Mouse (Mus musculus): Measurements from ENCODE around the gene March6. TPM values are rescaled to one million over a fixed set of nuclear protein-coding genes. Genes with fewer than 3 reads are reported as not detected.

Gene March6
- total RNA-seq (2021): 100 to 1,000 TPM; 197 to 204 TPM
- long read RNA-seq, experiment 1, full-length matches to known transcripts: 38 of 61 reads
- long read RNA-seq, experiment 1, partial matches to known transcripts: 16 of 61 reads
- long read RNA-seq, experiment 1, other reads (novel, unspliced or antisense): 7 of 61 reads
- long read RNA-seq, experiment 2, full-length matches to known transcripts: 20 of 41 reads
- long read RNA-seq, experiment 2, partial matches to known transcripts: 18 of 41 reads
- long read RNA-seq, experiment 2, other reads (novel, unspliced or antisense): 3 of 41 reads

GRCm38 (mm10) chr15:31530659-31531445 is at the start of gene March6:
Gene March6, minus strand, starts transcription at chr15:31531053.
- peak; percentile 90 to 95 for DNase-seq (ENCODE audit: low spot score in 2 of 2)

DNA sequence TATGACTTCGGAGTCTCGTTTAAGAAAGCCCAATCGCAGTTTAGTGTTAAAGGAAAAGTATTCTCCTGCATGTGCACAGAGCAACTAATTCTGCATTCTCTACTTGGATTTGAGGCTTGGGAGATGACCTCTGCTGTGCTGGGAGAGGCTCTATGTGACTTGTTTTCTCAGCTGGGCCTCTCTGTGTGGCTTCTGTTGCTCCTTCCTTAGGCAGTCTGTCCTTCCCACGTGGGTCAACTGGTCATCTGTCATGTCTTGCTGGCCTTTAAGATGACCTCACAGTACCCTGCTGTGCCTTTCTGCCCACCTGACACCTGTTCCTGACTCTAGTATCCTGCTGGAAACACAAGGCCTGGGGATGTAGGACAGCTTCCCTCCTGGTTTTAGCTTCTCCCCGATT is 45.2 kb upstream of the March6 start:
- DNase-seq (ENCODE audit: low spot score in 2 of 2): no peak

DNA sequence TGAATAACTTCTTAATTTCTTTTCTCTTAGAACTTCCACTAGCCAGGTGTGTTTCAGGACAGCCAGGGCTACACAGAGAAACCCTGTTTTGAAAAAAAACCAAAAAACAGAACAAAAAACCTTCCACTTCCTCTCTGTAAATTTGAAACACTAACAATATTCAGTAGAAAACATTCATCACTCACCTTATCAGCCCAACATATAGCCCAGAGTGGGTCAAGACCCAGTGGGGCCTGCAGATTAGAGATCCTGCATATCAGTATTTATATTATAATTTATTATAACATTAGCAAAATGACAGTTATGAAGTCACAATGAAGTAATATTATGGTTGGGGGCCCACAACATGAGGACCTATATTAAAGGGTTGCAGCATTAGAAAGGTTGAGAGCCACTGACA is 42.8 kb upstream of the March6 start:
- no peak for DNase-seq (ENCODE audit: low spot score in 2 of 2)

GRCm38 (mm10) chr15:31573287-31573686 is 42.4 kb upstream of the March6 start:
- no peak for DNase-seq (ENCODE audit: low spot score in 2 of 2)

DNA sequence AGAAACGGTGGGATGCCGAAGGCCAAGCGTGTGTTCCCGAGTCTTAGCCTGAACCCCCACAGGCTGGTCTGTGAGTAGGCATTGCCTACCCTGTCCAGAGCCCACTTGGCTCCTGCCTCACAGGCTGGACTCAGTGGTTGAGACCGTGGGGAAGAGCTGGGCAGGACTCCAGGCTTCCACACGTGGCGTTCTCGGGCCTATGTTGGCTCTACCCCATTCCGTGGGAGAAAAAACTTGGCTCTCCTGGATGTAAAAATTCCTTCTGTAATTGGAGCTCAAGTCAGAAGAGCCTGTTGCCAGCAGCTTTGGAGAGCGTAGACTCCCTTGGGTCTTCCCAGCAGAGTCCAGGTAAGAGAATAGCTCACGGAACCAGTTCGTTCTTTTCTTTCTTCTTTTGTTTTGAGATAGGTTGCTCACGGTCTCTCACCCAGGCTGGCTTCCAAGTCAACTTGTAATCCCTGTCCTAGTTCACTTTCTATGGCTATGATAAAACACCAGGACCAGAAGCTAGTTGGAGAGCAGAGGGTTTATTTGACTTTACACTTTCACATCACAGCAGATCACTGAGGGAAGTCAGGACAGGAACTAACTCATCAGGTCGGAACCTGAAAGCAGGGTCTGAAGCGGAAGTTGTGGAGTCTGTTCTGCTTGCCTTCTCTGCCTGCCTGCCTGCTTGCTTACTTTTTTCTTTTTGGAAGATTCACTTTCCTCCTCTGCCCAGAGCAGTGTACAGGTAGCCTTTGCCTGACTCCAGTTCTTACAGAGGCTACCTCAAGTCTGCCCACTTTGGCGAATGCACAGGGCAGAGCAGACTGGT is 41.3 kb upstream of the March6 start:
- DNase-seq (ENCODE audit: low spot score in 2 of 2): peak; percentile 55 to 67

DNA sequence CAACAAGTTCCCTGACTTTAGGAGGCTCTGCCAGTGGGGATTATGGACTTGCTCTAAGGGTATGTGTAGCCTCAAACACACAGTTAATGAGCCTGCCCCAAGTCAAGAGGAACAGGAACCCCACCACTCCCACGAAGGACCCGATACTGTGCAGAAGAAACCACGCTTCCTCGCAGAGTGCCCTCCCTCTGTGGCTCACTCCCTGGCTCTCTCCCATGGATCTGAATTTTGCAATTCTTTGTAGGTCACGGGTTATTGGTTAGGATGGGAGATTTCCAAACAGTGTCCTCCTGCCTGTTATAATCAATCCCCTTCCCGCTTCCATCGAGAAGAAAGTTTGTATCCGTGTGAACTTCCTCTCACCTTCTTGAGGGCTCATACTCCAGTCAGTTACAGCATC is 40.1 kb upstream of the March6 start:
- no peak for DNase-seq (ENCODE audit: low spot score in 2 of 2)

DNA sequence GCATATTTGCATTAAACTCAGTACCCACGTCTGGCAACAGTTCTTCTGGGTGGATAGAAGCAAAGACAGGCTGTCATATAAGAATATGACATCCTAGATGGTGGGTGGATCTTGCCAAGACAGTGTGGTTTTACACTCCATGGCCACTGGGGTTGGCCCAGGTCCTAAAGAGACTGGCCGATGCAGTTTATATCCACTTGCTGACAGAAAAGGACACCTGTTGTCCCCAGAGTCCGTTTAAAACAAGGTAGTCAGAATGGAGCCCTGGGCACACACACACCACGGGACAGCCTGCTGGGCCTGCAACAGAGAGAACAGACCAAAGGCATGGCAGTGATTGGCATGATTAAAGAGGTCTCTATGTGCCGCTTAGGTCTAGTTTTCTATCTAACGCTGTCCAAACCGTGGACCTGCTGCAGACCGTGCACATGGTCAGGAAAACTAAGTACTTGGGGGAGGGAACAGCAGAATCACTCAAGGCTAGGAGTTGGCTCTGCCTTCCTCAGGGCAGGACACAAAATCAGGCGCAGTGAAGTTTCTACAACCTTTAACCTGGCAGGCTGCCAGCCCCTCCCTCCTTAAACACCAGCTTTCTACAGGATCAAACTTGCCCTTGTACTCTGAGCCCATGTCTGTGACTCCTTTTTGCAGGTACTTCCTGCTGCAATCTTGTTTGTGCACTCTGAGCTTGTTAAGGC is 38.6 kb upstream of the March6 start:
- DNase-seq (ENCODE audit: low spot score in 2 of 2): no peak

DNA sequence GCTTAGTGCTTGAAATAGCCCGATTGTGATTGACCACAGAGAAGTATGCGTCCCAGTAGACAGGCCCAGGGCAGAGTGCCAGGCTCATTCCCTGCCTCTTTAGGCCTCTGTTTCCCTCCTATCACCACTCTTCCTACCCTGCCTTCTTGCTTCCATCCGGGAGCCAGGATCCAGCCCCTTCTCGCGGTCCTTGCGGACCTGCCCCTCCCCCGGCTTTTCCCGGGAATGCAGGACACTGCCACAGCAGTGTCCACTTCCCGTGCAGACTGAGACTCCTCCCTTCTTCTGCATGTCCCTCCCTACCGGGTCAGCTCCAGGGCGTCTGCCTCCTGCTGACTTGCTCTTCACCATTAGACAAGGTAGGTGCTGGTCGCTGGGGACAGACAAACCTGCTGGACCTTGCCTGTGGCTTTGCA is 37.7 kb upstream of the March6 start:
- DNase-seq (ENCODE audit: low spot score in 2 of 2): no peak

GRCm38 (mm10) chr15:31567431-31567830 is 36.6 kb upstream of the March6 start:
- DNase-seq (ENCODE audit: low spot score in 2 of 2): no peak

- no peak for DNase-seq (ENCODE audit: low spot score in 2 of 2)
Observed at GRCm38 (mm10) chr15:31565786-31566185, 34.9 kb upstream of the March6 start.

DNA sequence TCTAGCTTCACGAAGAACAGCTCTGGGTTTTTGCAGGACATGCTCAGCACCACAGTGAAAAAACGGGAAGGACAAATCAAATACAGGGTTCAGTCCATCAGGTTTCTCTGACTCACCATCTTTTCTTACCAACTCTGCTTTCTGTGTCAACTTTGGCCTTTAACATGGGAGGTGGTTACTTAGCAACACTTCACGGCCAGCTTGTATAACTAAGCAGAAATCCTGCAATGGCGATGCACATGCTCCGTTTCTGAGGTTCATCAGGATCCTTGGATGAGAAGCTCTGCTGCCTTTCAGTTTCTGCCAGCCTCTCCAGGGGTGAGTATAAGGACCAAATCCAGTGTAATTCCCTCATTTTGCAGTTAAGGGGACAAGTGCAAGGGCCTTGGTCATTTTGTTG is 34.3 kb upstream of the March6 start, which contains the start of gene Cmbl:
Cmbl (plus strand) TSS at position 206 of the 400 bp plus-strand sequence.
- DNase-seq (ENCODE audit: low spot score in 2 of 2): no peak

- DNase-seq (ENCODE audit: low spot score in 2 of 2): no peak
Observed at GRCm38 (mm10) chr15:31563577-31564546, 33.0 kb upstream of the March6 start.

- DNase-seq (ENCODE audit: low spot score in 2 of 2): no peak
Observed at GRCm38 (mm10) chr15:31562847-31563246, 32.0 kb upstream of the March6 start.

DNA sequence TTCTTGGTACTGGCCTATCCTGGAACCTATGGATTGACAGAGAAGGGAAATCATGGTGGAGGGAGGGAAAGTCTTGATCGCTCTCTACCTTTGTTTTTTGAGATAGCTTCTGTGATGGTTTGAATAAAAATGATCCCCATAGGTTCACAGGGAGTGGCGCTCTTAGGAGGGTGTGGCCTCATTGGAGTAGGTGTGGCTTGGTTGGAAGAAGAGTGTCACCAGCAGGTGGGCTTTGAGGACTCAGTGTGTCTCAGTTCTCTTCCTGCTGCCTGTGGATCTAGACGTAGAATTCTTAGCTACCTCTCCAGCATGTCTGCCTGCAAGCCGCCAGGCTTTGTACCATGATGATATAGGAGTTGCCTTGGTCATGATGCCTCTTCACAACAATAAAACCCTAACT is 31.1 kb upstream of the March6 start:
- DNase-seq (ENCODE audit: low spot score in 2 of 2): no peak

DNA sequence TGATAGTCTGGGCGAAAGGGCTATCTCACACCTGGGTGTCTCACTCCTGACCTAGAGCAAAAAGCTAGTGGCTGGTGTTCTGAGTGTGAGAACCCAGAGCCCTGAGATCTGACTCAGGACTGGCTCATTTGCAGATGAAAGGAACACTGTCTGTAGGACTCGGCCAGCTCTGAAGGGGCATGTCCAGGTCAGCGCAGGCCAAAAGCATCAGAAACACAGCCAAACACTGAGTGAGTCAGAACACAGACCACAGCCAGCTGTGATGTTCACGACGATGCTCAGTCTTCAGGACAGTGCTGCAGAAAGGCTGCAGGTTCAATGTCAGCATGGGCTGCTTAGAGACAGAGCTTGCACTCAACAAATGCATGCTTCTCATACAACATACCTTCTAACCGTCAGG is 30.5 kb upstream of the March6 start:
- DNase-seq (ENCODE audit: low spot score in 2 of 2): no peak

DNA sequence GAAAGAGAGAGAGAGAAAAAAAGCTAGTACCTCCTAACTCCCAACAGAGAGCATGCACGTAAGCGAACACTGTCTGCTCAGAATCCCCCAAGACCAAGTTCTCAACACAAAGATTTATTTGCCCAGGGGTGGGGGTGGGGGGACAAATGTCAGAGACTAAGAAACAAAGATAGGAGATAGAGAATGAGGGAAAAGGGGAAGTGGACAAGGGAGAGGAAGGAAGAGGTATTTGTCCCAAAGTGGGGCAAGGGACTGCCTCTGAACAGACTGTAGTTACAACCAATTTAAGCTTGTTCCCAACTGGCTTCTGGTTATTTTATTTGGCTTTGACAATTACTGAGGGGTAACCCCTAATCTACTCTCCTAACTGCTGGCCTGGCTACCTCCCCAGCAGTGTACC is 24.0 kb upstream of the March6 start:
- no peak for DNase-seq (ENCODE audit: low spot score in 2 of 2)

DNA sequence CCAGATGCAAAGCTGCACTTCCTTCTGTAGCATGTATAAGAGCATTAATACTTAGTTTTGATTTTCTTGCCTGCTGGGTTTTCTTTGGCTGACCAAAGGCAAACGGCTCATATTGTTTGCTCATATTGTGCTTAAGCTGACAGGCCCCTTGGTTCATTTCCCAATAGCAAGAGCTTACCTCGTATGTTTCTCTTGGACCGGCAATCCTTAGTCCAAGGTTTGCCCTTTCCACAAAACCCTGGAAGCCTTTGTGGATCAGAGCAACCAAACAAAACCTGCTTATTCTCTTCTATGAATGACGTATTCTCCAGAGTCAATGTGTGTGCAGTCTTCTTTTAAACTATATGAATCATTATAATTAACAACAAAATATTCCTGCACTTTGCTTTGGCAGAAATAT is 19.5 kb upstream of the March6 start:
- no peak for DNase-seq (ENCODE audit: low spot score in 2 of 2)

- no peak for DNase-seq (ENCODE audit: low spot score in 2 of 2)
Observed at GRCm38 (mm10) chr15:31547421-31547820, 16.6 kb upstream of the March6 start.

DNA sequence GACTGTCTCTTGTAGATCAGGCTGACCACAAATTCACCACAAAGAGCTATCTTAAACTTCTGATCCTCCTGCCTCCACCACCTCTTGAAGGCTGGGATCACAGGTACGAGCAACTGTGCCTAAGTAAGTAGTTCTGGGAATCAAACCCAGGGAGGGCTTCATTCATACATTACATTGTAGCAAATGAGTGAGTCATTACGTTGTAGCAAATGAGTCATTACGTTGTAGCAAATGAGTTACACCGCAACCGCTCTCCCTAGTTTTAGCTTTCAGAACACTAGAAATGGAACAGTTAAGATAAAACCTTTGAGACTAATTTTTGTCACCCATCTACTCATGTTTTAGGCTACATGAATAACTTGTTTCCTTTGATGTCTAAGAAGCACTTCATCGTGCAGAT is 15.4 kb upstream of the March6 start:
- DNase-seq (ENCODE audit: low spot score in 2 of 2): no peak

DNA sequence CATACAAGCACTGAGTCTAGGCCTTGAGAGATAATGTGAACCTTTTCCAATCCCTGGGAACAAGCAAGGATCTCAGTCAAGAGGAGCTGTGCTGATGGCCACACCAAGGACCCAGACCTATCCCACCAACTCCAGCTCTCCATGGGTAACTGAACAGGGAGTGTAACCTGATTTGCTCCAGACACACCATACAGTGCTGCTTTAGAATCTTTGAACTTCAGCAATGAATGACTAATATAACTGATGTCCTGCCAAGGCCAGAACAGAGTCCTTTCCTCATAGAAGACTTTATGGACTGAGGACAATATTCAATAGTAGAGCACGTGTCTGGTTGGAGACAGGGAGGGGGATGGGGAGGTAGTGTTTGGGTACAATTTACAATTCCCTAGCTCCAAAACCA is 14.2 kb upstream of the March6 start:
- no peak for DNase-seq (ENCODE audit: low spot score in 2 of 2)
